Mouse (Mus musculus) liver, embryonic 12.5 days (tissue): Measurements from ENCODE around the gene Slc25a48. TPM values are rescaled to one million over a fixed set of nuclear protein-coding genes. Genes with fewer than 3 reads are reported as not detected.

Experiments used
- ATAC-seq: fragments of 200-750 bp; cut with Nextera tagmentation; 2 replicates; pipeline ENCODE4 v1.8.0; 2017; ENCODE audit warnings: moderate number of reproducible peaks, mild to moderate bottlenecking, moderate library complexity
- H3K27ac ChIP-seq: fragments of 300-500 bp; sonication (generic); 2 replicates; pipeline ENCODE4 v1.5.1; 2016; ENCODE audit warnings: mild to moderate bottlenecking
- H3K27me3 ChIP-seq: fragments of 300-500 bp; sonication (generic); replicated peaks from 2 replicates; pipeline ENCODE4 v1.6.1; 2016; ENCODE audit warnings: mild to moderate bottlenecking, moderate library complexity
- H3K36me3 ChIP-seq: fragments of 300-500 bp; sonication (generic); 2 replicates; pipeline ENCODE4 v1.6.1; 2016; ENCODE audit warnings: mild to moderate bottlenecking, moderate library complexity
- H3K4me1 ChIP-seq: fragments of 300-500 bp; sonication (generic); 2 replicates; pipeline ENCODE4 v1.6.1; 2016
- H3K4me2 ChIP-seq: fragments of 300-500 bp; sonication (generic); 2 replicates; pipeline ENCODE4 v1.6.1; 2016; ENCODE audit warnings: mild to moderate bottlenecking, moderate library complexity
- H3K4me3 ChIP-seq: fragments of 300-500 bp; sonication (generic); 2 replicates; pipeline ENCODE4 v1.5.1; 2016; ENCODE audit warnings: mild to moderate bottlenecking, moderate library complexity
- H3K9ac ChIP-seq: fragments of 300-500 bp; sonication (generic); 2 replicates; pipeline ENCODE4 v1.6.1; 2016; ENCODE audit warnings: mild to moderate bottlenecking, moderate library complexity
- H3K9me3 ChIP-seq: fragments of 300-500 bp; sonication (generic); replicated peaks from 2 replicates; pipeline ENCODE4 v1.6.1; 2016; ENCODE audit warnings: mild to moderate bottlenecking, moderate library complexity
- WGBS: fragments of 180-500 bp; shearing (Covaris S2); methylation state at CpG from one replicate; pipeline ENCODE4 v1.1.7; 2016; ENCODE audit not compliant: insufficient replicate concordance; 5-methylcytosine and 5-hydroxymethylcytosine counted together
- polyA plus RNA-seq: library from polyadenylated mRNA; unstranded; fragments of >200 nt; fragmentation: Nextera tagmentation; extraction: Ambion mirVana; gene quantifications from 2 replicates; pipeline ENCODE4 v1.2.1, GENCODE M21; 2016

The Slc25a48 gene
- polyA plus RNA-seq, 1 experiment from 2014 or later = 0.26 TPM

- no peaks in the 10 kb centered on the region for H3K4me1 ChIP-seq
- ATAC-seq = no peak
- no peaks in the 10 kb centered on the region for H3K9me3 ChIP-seq
- no peaks in the 10 kb centered on the region for H3K27me3 ChIP-seq
- H3K9ac ChIP-seq = no peak overlapping the region
- no peak overlapping the region for H3K4me2 ChIP-seq
- H3K36me3 ChIP-seq = no peaks in the 10 kb centered on the region
- H3K27ac ChIP-seq = no peak overlapping the region
- 49% methylated on average over 4 of the region's 4 CpGs for WGBS
- no peak overlapping the region for H3K4me3 ChIP-seq
These were observed 23.3 kb downstream of the Slc25a48 start for GRCm38 (mm10) chr13:56461460-56461859.

- Histone ChIP-seq H3K4me2 (no peak overlapping the region), H3K36me3 (no peaks in the 10 kb centered on the region), H3K27ac (no peak overlapping the region), H3K9me3 (no peaks in the 10 kb centered on the region), H3K27me3 (no peaks in the 10 kb centered on the region), H3K4me3 (no peak overlapping the region), H3K9ac (no peak overlapping the region), H3K4me1 (no peaks in the 10 kb centered on the region)
- 75% methylated on average over 4 of the region's 4 CpGs for WGBS
- no peak for ATAC-seq
These were observed 24.6 kb downstream of the Slc25a48 start for GRCm38 (mm10) chr13:56462791-56463190.

- H3K9ac ChIP-seq = no peak overlapping the region
- H3K27ac ChIP-seq = no peak overlapping the region
- H3K4me2 ChIP-seq = no peak overlapping the region
- H3K36me3 ChIP-seq = no peaks in the 10 kb centered on the region
- no peaks in the 10 kb centered on the region for H3K9me3 ChIP-seq
- no peak for ATAC-seq
- WGBS = 74% methylated on average over 7 of the region's 7 CpGs
- no peaks in the 10 kb centered on the region for H3K4me1 ChIP-seq
- no peak overlapping the region for H3K4me3 ChIP-seq
- H3K27me3 ChIP-seq = no peaks in the 10 kb centered on the region
These were observed 25.1 kb downstream of the Slc25a48 start for GRCm38 (mm10) chr13:56463261-56463660.

- WGBS = 69% methylated on average over 6 of the region's 6 CpGs
- no peak overlapping the region for H3K27ac ChIP-seq
- no peak overlapping the region for H3K4me2 ChIP-seq
These were observed 25.6 kb downstream of the Slc25a48 start for GRCm38 (mm10) chr13:56463750-56464149.

GRCm38 (mm10) chr13:56467786-56468185 lies 29.6 kb downstream of the Slc25a48 start:
- Histone ChIP-seq H3K4me1 (no peaks in the 10 kb centered on the region), H3K4me2 (no peak overlapping the region), H3K9ac (no peak overlapping the region), H3K9me3 (no peaks in the 10 kb centered on the region), H3K4me3 (no peak overlapping the region), H3K36me3 (no peaks in the 10 kb centered on the region), H3K27ac (no peak overlapping the region), H3K27me3 (no peaks in the 10 kb centered on the region)
- WGBS = 77% methylated on average over 7 of the region's 7 CpGs
- ATAC-seq = no peak

More at GRCm38 (mm10) chr13:56463750-56464149, 25.6 kb downstream of the Slc25a48 start:
- Histone ChIP-seq H3K9ac (no peak overlapping the region), H3K27me3 (no peaks in the 10 kb centered on the region), H3K4me1 (no peaks in the 10 kb centered on the region), H3K9me3 (no peaks in the 10 kb centered on the region), H3K4me3 (no peak overlapping the region), H3K36me3 (no peaks in the 10 kb centered on the region)
- no peak for ATAC-seq

- H3K36me3 ChIP-seq = no peaks in the 10 kb centered on the region
- no peak overlapping the region for H3K4me3 ChIP-seq
- WGBS = 75% methylated on average over 4 of the region's 4 CpGs
- H3K4me1 ChIP-seq = no peaks in the 10 kb centered on the region
- no peaks in the 10 kb centered on the region for H3K27me3 ChIP-seq
- H3K27ac ChIP-seq = no peak overlapping the region
- no peak for ATAC-seq
- H3K9ac ChIP-seq = no peak overlapping the region
- no peaks in the 10 kb centered on the region for H3K9me3 ChIP-seq
- no peak overlapping the region for H3K4me2 ChIP-seq
These were observed 30.4 kb downstream of the Slc25a48 start for GRCm38 (mm10) chr13:56468536-56468935.

- H3K4me3 ChIP-seq = no peak overlapping the region
- no peak overlapping the region for H3K9ac ChIP-seq
- WGBS = 74% methylated on average over 6 of the region's 6 CpGs
- no peaks in the 10 kb centered on the region for H3K9me3 ChIP-seq
- no peak overlapping the region for H3K4me2 ChIP-seq
- no peak overlapping the region for H3K27ac ChIP-seq
- ATAC-seq = no peak
- no peaks in the 10 kb centered on the region for H3K36me3 ChIP-seq
- no peaks in the 10 kb centered on the region for H3K4me1 ChIP-seq
- no peaks in the 10 kb centered on the region for H3K27me3 ChIP-seq
These were observed 33.1 kb downstream of the Slc25a48 start for GRCm38 (mm10) chr13:56471211-56471610.

- Histone ChIP-seq H3K4me1 (no peaks in the 10 kb centered on the region), H3K4me3 (no peak overlapping the region), H3K4me2 (no peak overlapping the region), H3K27me3 (no peaks in the 10 kb centered on the region), H3K36me3 (no peaks in the 10 kb centered on the region), H3K9ac (no peak overlapping the region), H3K27ac (no peak overlapping the region), H3K9me3 (no peaks in the 10 kb centered on the region)
- 76% methylated on average over 9 of the region's 9 CpGs for WGBS
- ATAC-seq = no peak
These were observed 33.8 kb downstream of the Slc25a48 start for GRCm38 (mm10) chr13:56471951-56472350.

GRCm38 (mm10) chr13:56472661-56473060 lies 34.5 kb downstream of the Slc25a48 start:
- no peaks in the 10 kb centered on the region for H3K36me3 ChIP-seq
- no peaks in the 10 kb centered on the region for H3K4me1 ChIP-seq
- no peaks in the 10 kb centered on the region for H3K9me3 ChIP-seq
- no peak overlapping the region for H3K9ac ChIP-seq
- no peak overlapping the region for H3K27ac ChIP-seq
- WGBS = 69% methylated on average over 9 of the region's 9 CpGs
- H3K4me2 ChIP-seq = no peak overlapping the region
- no peak overlapping the region for H3K4me3 ChIP-seq
- no peak for ATAC-seq
- H3K27me3 ChIP-seq = no peaks in the 10 kb centered on the region

- WGBS = 21% methylated on average over 4 of the region's 4 CpGs
- no peak for ATAC-seq
- Histone ChIP-seq H3K4me1 (no peaks in the 10 kb centered on the region), H3K4me2 (no peak overlapping the region), H3K27ac (no peak overlapping the region), H3K36me3 (no peaks in the 10 kb centered on the region), H3K9ac (no peak overlapping the region), H3K9me3 (no peaks in the 10 kb centered on the region), H3K4me3 (no peak overlapping the region), H3K27me3 (no peaks in the 10 kb centered on the region)
These were observed 37.2 kb downstream of the Slc25a48 start for GRCm38 (mm10) chr13:56475363-56475762.

- no peak overlapping the region for H3K27ac ChIP-seq
- no peak overlapping the region for H3K4me2 ChIP-seq
- no peaks in the 10 kb centered on the region for H3K36me3 ChIP-seq
- ATAC-seq = no peak
- no peak overlapping the region for H3K9ac ChIP-seq
- no peaks in the 10 kb centered on the region for H3K27me3 ChIP-seq
- no peak overlapping the region for H3K4me3 ChIP-seq
- H3K9me3 ChIP-seq = no peaks in the 10 kb centered on the region
- WGBS = 41% methylated on average over 5 of the region's 5 CpGs
- H3K4me1 ChIP-seq = no peaks in the 10 kb centered on the region
These were observed 38.6 kb downstream of the Slc25a48 start for GRCm38 (mm10) chr13:56476790-56477189.

- no peak for ATAC-seq
These were observed 39.1 kb downstream of the Slc25a48 start for GRCm38 (mm10) chr13:56477271-56477670.

GRCm38 (mm10) chr13:56478027-56478426 lies 39.9 kb downstream of the Slc25a48 start:
- Histone ChIP-seq H3K4me3 (no peak overlapping the region), H3K27me3 (no peaks in the 10 kb centered on the region), H3K4me2 (no peak overlapping the region), H3K27ac (no peak overlapping the region), H3K9ac (no peak overlapping the region), H3K36me3 (no peaks in the 10 kb centered on the region), H3K4me1 (no peaks in the 10 kb centered on the region), H3K9me3 (no peaks in the 10 kb centered on the region)
- WGBS = 65% methylated on average over 6 of the region's 6 CpGs
- ATAC-seq = no peak

More at GRCm38 (mm10) chr13:56477271-56477670, 39.1 kb downstream of the Slc25a48 start:
- Histone ChIP-seq H3K27ac (no peak overlapping the region), H3K36me3 (no peaks in the 10 kb centered on the region), H3K4me1 (no peaks in the 10 kb centered on the region), H3K9me3 (no peaks in the 10 kb centered on the region), H3K9ac (no peak overlapping the region), H3K4me2 (no peak overlapping the region), H3K27me3 (no peaks in the 10 kb centered on the region), H3K4me3 (no peak overlapping the region)
- 21% methylated on average over 6 of the region's 6 CpGs for WGBS
